Mouse (Mus musculus) R1 (cell line): ENCODE data around the gene Dguok.

Experiments used
- DNase-seq: peaks from one replicate; pipeline ENCODE4 v3.0.0-alpha.2; 2018; ENCODE audit warnings: low read depth, low spot score

Dguok gene

DNA sequence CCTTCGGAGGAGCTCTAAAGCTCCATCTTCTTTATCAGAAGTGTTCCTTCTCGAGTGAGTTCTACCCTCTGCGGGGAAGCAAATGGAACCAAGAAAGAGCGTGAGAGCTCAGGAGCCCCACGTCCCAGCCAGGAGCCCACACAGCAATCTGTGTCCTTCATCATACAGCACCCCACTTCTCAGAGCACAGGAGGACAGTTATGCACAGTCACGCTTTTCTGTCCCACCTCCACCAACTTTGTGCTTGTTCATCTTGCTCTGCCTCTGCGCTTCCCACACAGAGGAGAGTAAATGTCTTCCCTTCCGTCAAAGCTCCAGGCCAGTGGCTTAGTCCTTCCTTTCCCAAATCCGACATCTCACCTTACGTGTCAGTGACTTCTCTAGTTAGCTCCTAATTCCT lies 7.7 kb downstream of the Dguok start:
- DNase-seq: no peak

DNA sequence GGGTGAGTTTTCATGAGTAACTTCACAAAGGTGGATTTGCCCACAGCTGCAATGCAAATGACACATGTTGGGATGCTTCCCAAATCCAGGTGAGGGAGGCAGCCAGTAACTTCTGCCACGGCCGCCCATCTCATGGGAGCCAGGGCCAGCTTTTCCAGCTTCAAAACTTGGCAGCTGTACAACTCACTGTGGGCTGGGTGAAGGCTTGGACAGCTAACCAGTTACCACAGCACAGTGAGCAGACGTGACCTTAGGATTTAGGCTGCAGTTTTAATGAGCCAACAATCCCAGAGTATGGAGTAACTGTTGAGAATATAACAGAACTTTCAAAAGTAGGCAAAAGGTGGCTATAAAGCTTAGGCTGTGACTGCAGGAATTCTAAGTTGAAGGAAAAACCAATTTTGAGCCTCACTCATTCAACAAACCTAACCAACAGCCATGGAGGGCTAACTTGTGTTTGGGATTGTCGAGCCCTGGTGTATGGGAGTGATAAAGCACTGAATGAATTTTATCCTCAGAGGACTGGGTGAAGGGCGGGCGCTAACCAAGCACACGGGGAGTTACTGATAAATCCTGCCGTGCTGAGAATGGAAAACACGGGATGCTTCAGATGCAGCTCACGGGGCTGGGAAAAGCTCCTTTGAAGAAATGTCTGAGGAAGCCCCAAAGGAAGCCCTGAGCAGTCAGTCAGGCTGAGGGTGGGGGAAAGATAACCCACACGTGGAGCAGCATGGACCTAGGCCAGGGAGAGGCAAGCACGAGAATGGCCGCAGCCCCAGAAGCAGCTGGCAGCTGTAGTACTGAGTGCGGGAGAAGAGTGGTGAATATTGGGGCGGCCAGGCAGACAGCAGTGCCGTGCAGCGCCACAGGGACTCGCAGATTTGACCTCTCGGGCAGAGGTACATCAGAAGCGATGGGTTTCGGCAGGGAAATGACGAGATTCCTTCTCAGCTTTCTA lies 9.7 kb downstream of the Dguok start:
- peak; percentile 7 for DNase-seq

DNA sequence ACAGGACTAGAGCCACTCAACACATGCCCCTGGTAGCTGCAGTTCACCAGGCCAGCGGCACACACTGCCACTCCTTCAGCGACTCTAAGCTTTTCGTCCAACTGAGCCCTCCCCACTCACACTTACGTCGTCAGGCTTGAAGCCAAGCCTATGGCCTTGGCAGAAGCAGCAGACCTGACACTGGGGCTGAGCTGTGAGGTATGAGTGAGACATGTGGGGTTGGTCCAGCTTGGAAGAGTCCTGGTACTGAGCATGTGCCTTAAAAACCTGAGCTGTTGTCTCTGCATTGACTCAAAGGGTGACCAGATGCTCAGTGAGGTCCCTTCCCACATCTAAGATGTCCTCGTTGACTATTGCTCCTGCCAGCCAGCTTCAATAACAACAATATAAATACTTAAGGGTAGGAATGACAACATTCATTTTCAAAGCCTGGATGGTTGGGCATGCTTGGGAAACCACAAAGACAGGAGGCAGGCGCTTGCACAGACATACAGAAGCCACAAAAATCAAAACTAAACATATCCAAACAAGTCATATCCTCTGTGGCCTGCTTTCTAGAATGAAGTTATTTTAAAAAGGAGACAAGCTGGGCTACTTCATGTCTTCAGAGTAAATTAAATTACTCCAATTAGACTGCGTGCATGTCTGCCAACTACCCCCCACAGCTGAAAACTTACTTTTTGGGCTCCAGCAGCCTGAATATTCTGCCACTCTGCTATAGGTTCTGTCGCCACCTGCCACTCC lies 10.6 kb downstream of the Dguok start:
- no peak for DNase-seq

DNA sequence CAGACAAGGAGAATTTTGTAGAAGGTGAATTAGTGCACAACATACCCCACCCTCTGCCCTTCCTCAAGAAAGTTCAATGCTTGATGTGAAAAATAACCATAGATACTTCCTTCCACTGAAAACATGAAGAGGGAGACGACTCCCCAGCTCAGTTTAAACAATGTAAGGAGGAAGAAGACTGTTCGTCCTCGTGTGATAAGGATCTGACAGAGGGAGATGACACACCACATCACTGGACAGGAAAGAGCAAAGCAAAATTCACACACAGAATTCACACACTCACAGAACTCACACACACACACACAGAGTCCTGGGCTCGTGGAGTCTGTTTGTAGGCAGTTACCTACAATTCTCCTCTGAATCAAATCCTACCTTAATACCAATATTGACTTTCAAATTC lies 16.1 kb downstream of the Dguok start:
- no peak for DNase-seq

DNA sequence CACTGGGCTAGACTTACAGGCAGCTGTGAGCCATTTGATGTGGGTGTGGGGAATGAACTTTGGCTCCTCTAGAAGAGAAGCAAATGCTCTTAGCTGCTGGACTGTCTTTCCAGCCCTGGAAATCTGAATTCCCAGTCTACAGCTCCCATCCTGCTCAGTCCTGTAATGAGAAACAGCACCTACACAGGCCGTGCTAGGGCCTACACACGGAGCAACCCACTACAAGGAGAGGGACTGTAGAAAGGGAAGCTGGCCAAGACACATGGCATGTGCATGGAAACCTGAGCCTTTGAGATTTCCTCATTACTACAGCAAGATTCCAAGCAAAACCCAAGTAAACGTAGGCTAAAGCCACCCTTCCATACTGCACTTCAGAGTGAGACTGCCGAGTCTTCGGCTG lies 18.6 kb downstream of the Dguok start:
- no peak for DNase-seq

DNA sequence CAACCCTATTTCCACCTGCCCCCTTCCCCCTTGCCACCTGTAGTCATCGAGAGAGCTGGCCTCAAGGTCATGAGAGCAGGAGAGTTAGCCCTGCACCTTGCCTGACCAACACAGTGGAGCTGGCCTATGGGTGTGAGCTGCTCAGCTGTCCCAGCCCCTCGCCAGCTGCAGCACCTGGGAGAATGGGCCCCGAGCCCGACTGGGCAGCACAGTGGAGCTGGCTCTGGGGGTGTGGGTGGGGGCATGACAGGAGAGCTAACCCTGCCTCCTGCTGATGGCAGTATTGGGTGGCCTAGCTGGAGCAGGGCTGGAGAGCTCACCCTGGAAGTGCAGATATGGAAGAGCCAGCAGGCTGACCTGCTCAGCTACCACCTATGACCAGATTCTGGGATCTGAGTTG lies 19.5 kb downstream of the Dguok start:
- no peak for DNase-seq

DNA sequence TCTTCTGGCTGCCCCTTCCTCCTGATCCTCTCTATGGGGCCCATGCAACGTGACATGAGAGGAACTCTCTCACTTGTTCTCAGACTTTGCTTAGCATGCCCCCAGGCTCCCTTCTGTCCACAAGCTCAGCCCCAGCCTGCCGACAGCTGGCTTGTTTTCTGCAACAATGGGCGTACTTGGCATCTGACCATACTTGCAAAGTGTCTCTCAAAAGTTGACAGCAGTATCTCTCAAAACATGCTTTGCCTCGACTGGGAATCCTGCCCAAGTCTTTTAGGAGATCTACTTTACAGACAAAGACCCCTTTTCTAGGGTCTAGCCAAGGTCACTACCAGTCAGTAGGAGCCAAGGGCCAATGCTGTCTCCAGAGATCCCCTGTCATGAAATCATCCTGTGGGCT lies 20.9 kb downstream of the Dguok start:
- DNase-seq: no peak

DNA sequence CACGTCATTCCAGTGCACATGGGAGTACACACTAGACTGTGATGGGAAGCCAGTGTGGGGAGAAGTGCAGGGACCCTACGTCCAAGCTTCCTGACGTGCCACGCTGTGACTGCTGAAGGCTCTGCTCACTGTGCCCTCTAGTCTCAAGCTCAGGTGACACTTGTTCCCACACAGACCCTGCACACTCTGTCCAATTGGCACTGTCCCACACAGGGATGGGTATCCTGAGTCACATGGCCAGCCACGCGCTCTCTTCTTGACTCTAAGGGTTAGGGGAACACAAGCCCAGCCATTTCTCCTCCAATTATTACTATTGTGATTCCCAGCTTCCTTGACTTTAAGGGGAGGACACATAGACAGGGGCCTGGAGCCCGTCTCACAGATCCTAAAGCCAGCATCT lies 23.0 kb downstream of the Dguok start:
- DNase-seq: no peak

DNA sequence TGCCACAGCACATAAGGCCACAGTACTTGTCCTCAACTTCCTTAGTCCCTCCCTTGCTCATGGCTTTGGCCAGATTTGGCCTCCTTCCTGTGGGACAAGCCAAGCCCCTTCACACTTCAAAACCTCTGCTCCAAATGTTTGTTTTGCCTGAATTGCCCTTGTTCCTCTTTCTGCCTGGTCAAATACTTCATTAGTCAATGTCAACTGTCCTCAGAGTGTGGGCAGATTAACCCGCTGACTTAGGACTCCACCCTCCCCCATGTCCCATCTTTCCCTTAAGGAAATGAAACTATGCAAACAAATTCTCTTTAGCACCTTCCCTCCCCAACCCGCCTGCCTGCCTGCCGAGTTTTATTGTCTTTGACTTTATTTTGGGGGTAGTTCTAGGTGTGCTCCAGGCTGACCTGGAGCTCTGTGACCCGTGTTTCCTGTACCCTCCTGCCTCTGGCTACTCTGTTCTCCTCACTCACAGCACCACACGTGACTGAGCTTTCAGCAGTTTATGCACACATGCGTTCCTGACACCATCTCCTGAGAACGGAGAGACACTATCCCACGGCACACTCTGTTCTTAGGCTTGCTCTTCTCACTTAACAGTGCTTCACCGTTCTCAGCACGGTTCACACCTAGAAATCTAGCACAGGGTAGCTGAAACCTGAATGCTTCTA lies 24.2 kb downstream of the Dguok start:
- no peak for DNase-seq

DNA sequence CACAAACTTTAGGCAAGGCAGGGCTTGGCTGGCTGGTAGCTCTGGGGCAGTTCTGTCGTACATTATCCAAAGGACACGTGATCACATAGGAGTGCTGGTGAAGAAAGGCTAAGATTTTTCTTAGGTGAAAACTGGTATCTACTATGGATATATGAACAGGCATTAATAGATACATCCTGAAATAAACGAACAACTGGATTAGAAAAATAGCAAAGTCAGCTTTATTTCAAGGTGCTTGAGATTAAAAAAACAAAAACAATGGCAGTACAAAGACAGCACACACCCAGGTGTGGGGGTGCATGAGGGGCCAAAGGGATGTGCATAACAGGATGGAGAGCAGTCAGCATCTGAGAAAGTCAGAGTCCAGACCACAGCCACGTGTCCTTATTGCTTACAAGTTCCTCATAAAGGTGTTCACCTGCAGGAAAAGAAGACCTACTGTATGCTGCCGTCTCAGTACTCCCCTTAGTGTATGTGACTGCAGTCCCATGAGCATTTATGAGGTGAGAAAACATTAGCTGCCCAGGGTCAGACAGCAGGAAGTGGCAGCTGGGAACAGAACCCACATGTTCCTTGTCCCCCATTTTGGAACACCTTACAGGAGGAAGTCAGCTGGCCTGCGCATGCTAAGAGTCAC lies 26.6 kb downstream of the Dguok start:
- no peak for DNase-seq

DNA sequence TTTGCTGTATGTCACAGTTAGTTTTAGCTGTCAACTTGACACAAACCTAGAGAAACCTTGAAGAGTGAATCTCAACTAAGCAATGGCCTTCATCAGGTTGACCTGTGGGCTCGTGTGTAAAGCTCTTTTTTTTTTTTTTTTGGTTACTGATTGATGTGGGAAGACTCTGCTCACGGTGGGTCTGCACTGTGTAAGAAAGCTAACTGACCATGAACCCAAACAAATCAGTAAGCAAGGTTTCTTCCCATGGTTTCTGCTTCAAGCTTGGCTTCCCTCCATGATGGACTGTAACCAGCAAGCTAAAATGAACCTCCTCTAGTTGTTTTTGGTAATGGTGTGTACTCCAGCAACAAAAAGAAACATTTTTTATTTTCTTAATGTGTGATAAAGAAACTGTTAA lies 27.6 kb downstream of the Dguok start:
- DNase-seq: no peak

DNA sequence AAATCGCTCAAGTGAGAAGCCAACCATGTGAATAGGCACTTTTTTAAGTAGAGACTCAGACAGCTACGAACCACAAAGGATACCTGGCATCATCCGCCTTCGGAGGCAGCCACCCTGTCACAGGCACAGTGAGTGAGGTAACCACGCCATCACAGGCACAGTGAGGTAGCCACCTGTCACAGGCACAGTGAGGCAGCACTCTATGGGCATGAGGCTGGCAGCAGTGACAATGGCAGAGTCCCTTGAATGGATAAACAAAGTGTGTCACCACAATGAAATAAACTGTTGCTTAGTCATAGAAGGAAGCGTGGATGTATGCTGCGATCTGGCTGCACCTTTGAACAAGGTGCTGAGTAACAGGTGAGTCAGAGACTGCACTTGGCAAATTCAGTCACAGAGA lies 28.1 kb downstream of the Dguok start:
- DNase-seq: no peak

DNA sequence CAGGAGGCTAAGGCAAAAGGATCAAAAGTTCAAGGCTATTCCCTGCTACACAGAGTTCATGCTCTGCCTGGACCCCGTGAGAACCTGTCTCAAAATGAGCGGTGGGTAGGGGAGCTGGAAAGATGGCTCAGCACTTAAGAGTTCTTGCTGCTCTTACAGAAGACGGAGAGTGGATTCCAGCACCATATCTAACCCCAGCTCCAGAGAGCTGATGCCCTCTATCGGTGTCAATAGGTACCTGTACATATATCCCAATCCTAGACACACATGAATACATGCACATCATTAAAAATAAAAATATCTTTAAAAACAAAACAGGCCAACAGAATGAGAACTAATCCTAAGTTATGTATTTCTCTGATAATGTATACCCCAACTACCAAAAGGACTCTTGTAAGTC lies 28.6 kb downstream of the Dguok start:
- DNase-seq: peak; percentile 43

DNA sequence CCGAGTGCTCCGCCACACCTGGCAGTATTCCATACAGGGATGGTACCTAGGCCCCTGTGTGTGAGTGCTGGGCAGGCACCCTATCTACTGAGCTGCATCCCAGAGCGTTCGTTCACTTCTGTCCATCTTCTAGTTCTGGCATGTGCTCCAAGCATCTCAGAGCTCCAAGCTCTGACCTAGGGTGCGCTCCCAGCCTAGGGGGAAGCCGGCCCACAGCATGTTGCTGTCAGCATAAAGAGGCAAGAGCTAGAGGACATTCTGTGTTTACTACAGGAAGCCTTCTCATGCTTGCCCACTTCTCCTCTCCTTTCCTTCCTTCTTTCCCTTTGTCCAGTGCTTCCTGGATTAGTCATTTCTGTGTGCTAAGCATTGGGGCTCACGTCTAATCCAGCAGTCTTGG lies 31.3 kb downstream of the Dguok start:
- DNase-seq: no peak

DNA sequence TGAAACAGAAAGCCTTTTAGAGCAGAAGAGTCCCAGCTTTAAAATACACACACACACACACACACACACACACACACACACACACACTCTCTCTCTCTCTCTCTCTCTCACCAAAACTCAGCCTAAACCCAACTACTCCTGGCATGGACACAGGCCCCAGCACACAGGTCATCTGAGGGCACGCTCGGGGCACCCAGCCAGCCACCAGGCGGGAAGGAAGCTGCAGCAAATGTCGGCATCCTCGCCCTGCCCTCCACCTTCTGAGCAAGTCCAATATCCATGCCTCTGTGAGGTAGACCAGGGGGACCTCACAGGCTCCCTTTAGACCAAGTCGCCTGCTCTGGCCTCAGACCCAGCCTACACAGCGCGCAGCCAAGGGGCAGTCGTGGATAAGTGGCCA lies 33.5 kb downstream of the Dguok start:
- no peak for DNase-seq

DNA sequence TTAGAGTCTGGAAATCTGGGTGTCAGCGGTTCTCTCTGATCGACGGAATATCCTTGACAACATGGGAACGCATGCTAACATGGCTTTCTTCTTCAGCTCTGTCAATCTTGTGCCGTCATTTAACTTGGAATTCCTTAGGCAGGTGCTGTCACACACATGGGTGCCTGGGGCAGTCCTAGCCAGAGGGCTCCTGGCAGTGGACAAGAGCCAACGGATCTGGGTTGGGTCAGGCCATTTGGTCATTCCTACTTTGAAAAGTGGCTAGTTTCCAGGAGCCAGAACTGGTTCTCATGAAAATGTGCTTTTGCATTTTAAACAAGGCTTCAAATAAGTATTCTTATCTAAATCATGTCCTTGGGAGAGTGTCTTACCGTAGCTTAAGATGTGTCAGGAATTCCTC lies 35.0 kb downstream of the Dguok start:
- no peak for DNase-seq

DNA sequence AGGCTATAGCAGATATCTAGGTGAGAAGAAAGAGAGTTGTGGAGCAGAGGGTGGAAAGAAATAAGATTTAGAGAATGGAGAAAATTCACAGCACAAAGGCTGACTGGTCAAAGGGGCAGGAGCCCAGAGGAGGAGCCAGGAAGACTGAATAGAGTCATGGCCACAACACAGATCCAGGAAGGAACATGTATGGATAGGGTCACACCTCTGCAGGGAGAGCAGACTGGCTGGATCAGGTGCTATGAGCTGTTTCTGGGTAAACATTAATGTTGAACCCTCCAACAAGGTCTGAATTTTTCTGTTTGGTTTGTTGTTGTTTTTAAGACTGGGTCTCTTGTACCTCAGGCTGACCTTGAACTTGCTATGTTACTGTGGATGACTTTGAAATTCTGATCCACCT lies 42.8 kb downstream of the Dguok start:
- DNase-seq: no peak

DNA sequence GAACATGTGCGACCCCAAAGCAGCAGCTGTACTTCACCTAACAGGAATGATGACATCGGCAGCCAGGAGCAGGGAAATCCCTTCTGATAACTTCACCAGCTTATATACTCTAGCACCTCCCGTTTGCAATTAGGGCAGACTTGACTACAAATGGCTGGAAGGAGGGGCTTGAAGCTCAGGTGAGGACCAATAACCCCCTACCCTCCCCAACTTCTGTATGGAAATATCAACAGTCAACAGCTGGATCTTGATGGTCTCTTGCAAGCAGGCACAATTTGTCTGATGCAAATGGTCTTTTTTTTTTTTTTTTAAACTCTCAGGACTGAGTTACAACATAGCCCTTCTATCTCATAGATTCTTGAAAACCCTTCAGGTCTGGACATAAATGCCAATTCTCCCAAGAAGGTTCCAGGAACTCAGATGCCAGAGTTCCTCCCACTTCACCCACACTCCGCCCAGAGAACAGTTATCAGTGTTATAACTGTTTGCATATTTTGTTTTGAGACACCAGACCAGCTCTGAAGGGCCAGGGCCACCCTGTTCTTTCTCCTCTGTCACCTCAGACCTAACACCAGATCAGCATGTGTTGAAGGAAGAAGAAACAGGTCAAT lies 47.6 kb downstream of the Dguok start, which contains the start of gene Tet3:
Tet3 (minus strand) TSS at position 51 of the 611 bp plus-strand sequence.
- no peak for DNase-seq

DNA sequence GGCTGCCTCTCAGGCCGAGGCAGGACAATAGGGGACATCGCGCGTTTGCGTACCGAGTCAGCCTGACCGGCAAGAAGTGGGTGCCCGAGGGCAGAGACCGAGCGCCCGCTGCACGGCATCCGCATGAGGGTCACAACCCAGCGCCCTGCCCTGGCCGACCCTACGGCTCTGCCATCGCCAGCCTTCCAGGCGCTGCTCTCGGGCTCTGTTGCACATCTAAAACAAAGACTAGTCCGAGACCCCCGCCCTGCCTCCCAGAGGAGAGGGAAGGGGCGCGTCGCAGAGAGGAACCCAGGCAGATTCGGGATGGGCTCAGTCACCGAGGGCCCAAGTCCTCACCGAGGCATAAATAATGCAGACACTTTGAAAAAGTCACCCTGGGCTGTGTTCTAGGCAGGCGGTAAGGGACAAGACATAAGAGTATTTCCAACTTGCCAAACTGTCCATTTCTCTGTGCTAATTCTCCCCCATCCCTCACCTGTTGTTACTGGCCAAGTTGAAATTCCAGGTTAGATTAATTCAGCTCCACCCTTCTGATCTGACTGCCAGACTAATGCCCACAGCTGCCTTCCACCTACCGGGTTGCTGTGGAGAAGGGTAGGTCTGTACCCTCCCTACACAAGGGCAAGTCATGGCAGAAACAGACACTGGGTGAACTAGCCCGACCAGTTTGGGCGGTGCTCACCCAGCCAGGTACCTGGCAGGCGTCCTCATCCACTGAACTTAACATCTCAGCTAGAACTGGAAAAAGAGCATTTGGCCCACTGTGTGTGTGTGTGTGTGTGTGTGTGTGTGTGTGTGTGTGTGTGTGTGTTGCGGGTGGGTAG lies 49.6 kb downstream of the Dguok start:
- DNase-seq: peak; percentile 49
